Mouse (Mus musculus): ENCODE data around the gene Rprd1b.

GRCm38 (mm10) chr2:158127872-158128271, 99.6 kb downstream of the Rprd1b start:
- TF ChIP-seq CTCF (IDR thresholded peaks at IDR 0.05; ENCODE audit: borderline replicate concordance, insufficient read depth, low read length) (no peak), POLR2A (IDR thresholded peaks at IDR 0.05; ENCODE audit: low read depth, low read length) (no peak)
